In genomic region chrX:141175353-141175752, GRCm38 (mm10) we compare ENCODE assay signal across 9 mouse cellular contexts.
DNase-seq lines count a peak whose midpoint lies in the region; ATAC-seq and TF ChIP-seq lines count a peak whose summit lies in the region.
"Had no signal": no experiment of that assay in that cellular context is flagged by ENCODE, and none has a peak within 500 bp of the region (broad histone marks: within the 10 kb centered on the region; RNA-seq: fewer than 3 reads in every experiment).

No protein-coding gene starts in this region.

- DNase-seq in CH12.LX (ENCODE audit: extremely low read depth), result peak; percentile 37
- DNase-seq in MN1 (ENCODE audit: low spot score), result peak; percentile 6
- DNase-seq in frontal cortex, postnatal 25 days (ENCODE audit: low spot score in 2 of 2), result peak; percentile 5 to 35
- DNase-seq in lung, postnatal 14 days, result peak; percentile 16
- no peak for DNase-seq in spleen, postnatal 36 days (ENCODE audit: low spot score in 2 of 2)

- no peaks in the 10 kb centered on the region for H3K36me3 ChIP-seq in intestine, postnatal 0 days (ENCODE audit: control insufficient read depth, insufficient read depth)
- H3K36me3 ChIP-seq in intestine, embryonic 15.5 days, result no peaks in the 10 kb centered on the region
- no peaks in the 10 kb centered on the region for H3K36me3 ChIP-seq in CH12.LX (replicated peaks in 1 of 2; ENCODE audit: control insufficient read depth in 1 of 2, insufficient read depth in 1 of 2, low read length in 1 of 2)
- H3K36me3 ChIP-seq in forebrain, embryonic 15.5 days, result no peaks in the 10 kb centered on the region
- H3K36me3 ChIP-seq: limb, embryonic 13.5 days had no signal

- H3K4me1 ChIP-seq in intestine, postnatal 0 days (replicated peaks; ENCODE audit: control insufficient read depth, insufficient read depth, low read length), result no peaks in the 10 kb centered on the region
- H3K4me1 ChIP-seq in intestine, embryonic 15.5 days (replicated peaks), result no peaks in the 10 kb centered on the region
- H3K4me1 ChIP-seq in CH12.LX (ENCODE audit: control insufficient read depth in 1 of 2, insufficient read depth in 2 of 2), result no peaks in the 10 kb centered on the region
- H3K4me1 ChIP-seq in forebrain, embryonic 15.5 days, result no peaks in the 10 kb centered on the region
- H3K4me1 ChIP-seq: limb, embryonic 13.5 days had no signal

- no peaks in the 10 kb centered on the region for H3K79me2 ChIP-seq in CH12.LX (replicated peaks; ENCODE audit: control insufficient read depth, extremely low read depth, insufficient read depth, poor library complexity, severe bottlenecking)

- no peak overlapping the region for H3K27ac ChIP-seq in intestine, postnatal 0 days (ENCODE audit: low read depth, low read length)
- no peak overlapping the region for H3K27ac ChIP-seq in intestine, embryonic 15.5 days
- no peak overlapping the region for H3K27ac ChIP-seq in CH12.LX (ENCODE audit: insufficient read depth, low read depth)
- H3K27ac ChIP-seq in forebrain, embryonic 15.5 days (replicated peaks), result no peak overlapping the region
- H3K27ac ChIP-seq: limb, embryonic 13.5 days had no signal

- no peak for ATAC-seq in intestine, postnatal 0 days
- ATAC-seq in intestine, embryonic 15.5 days, result no peak
- ATAC-seq in forebrain, embryonic 15.5 days (replicated peaks), result no peak

- TF ChIP-seq RAD21 in CH12.LX (IDR thresholded peaks at IDR 0.05; ENCODE audit: low read depth, low read length), result peak; percentile 42

- 38% methylated on average over 7 of the region's 7 CpGs for WGBS in intestine, postnatal 0 days
- 42% methylated on average over 7 of the region's 7 CpGs for WGBS in intestine, embryonic 15.5 days
- WGBS in forebrain, embryonic 15.5 days, result 44% methylated on average over 7 of the region's 7 CpGs

- dilution Hi-C loops in CH12.LX (cut with MboI; ENCODE audit: extremely low pct_ligation_motif_present, extremely low pct_unique_long_range_greater_than_20kb, low sequenced_read_pairs), result no loop called here

- H3K9ac ChIP-seq in intestine, postnatal 0 days (ENCODE audit: low read depth, low read length), result no peak overlapping the region
- H3K9ac ChIP-seq in intestine, embryonic 15.5 days, result no peak overlapping the region
- no peak overlapping the region for H3K9ac ChIP-seq in CH12.LX (ENCODE audit: insufficient read depth, low read depth)
- H3K9ac ChIP-seq in forebrain, embryonic 15.5 days (replicated peaks), result no peak overlapping the region
- H3K9ac ChIP-seq: limb, embryonic 13.5 days had no signal

- peak; percentile 63 for TF ChIP-seq CTCF in intestine, postnatal 0 days (IDR thresholded peaks at IDR 0.05; ENCODE audit: low read depth)
- TF ChIP-seq CTCF in CH12.LX (conservative IDR thresholded peaks at IDR 0.05 in 1 of 2, IDR thresholded peaks at IDR 0.05 in 1 of 2; ENCODE audit: low read depth in 2 of 2, low read length in 2 of 2), result peak; percentile 44 to 61

- no peaks in the 10 kb centered on the region for H3K9me3 ChIP-seq in intestine, postnatal 0 days (ENCODE audit: control insufficient read depth)
- H3K9me3 ChIP-seq in intestine, embryonic 15.5 days, result no peaks in the 10 kb centered on the region
- H3K9me3 ChIP-seq in CH12.LX (replicated peaks; ENCODE audit: low read length), result no peaks in the 10 kb centered on the region
- H3K9me3 ChIP-seq in forebrain, embryonic 15.5 days, result no peaks in the 10 kb centered on the region
- H3K9me3 ChIP-seq: limb, embryonic 13.5 days had no signal

- 0 out of 2 replicates have a peak, but pooled peaks cover 4% of the 10 kb centered on the region for H3K27me3 ChIP-seq in intestine, postnatal 0 days (replicated peaks; ENCODE audit: control insufficient read depth, insufficient read depth, low read length)
- no peaks in the 10 kb centered on the region for H3K27me3 ChIP-seq in intestine, embryonic 15.5 days (replicated peaks)
- H3K27me3 ChIP-seq in CH12.LX (replicated peaks), result no peaks in the 10 kb centered on the region
- no peaks in the 10 kb centered on the region for H3K27me3 ChIP-seq in forebrain, embryonic 15.5 days

- in situ Hi-C loops in CH12.LX (cut with MboI; ENCODE audit: low pct_ligation_motif_present, low pct_unique_long_range_greater_than_20kb, low sequenced_read_pairs), result no loop called here

- H3K4me3 ChIP-seq in intestine, postnatal 0 days (ENCODE audit: low read depth, low read length), result no peak overlapping the region
- H3K4me3 ChIP-seq in intestine, embryonic 15.5 days (replicated peaks), result no peak overlapping the region
- no peak overlapping the region for H3K4me3 ChIP-seq in CH12.LX (replicated peaks in 1 of 3; ENCODE audit: low read depth in 2 of 3, low read length in 2 of 3, poor library complexity in 1 of 3)
- no peak overlapping the region for H3K4me3 ChIP-seq in forebrain, embryonic 15.5 days
- H3K4me3 ChIP-seq: limb, embryonic 13.5 days had no signal

- no peak for TF ChIP-seq EP300 in CH12.LX (IDR thresholded peaks at IDR 0.05; ENCODE audit: low read length)

- no peak for TF ChIP-seq POLR2A in CH12.LX (IDR thresholded peaks at IDR 0.05; ENCODE audit: low read depth, low read length)

- no peak overlapping the region for H3K4me2 ChIP-seq in intestine, postnatal 0 days (replicated peaks; ENCODE audit: low read depth)
- H3K4me2 ChIP-seq in intestine, embryonic 15.5 days (replicated peaks), result no peak overlapping the region
- peak overlapping the region; percentile 67; the same call in 1 of the 2 replicates for H3K4me2 ChIP-seq in CH12.LX (ENCODE audit: insufficient read depth, low read depth, poor library complexity, severe bottlenecking)
- H3K4me2 ChIP-seq in forebrain, embryonic 15.5 days (replicated peaks), result no peak overlapping the region
- H3K4me2 ChIP-seq: limb, embryonic 13.5 days had no signal

TF ChIP-seq in CH12.LX, 34 proteins besides CTCF, POLR2A, EP300 and RAD21:
- TF ChIP-seq SMC3 (IDR thresholded peaks at IDR 0.05; ENCODE audit: low read depth, low read length), result peak; percentile 18; the same call in 1 of the 2 replicates
- no peak for TF ChIP-seq NELFE (IDR thresholded peaks at IDR 0.05; ENCODE audit: low read depth, low read length)

Comparison
In these comparisons a context has a peak if more than half of its experiments do, and no peak if none do; other contexts are left out.
1. DNase-seq: peak in CH12.LX (single experiment), MN1 (single experiment), frontal cortex, postnatal 25 days (2 of 2) and lung, postnatal 14 days (single experiment); none in spleen, postnatal 36 days (0 of 2).